Mouse (Mus musculus) heart, embryonic 14.5 days (tissue): ENCODE measurements at regions not wholly inside any gene's neighbourhood (a gene's known extent, or its start where the extent isn't known, plus 50 kb on each side); places are given as distances from the start of the nearest gene placed in this dataset.
"Not testable (repeated sequence)": the region's sequence is repeated elsewhere in the genome, so short reads cannot be mapped to it uniquely, and the experiment has no call there.

Source experiments
- ATAC-seq: fragments of 200-750 bp; cut with Nextera tagmentation; 2 replicates; pipeline ENCODE4 v1.8.0; 2017; ENCODE audit warnings: low read depth, moderate TSS enrichment; ENCODE audit not compliant: insufficient number of reproducible peaks, insufficient read depth, low FRiP score
- H3K27ac ChIP-seq, 2 experiments: fragments of 200-500 bp in 1 of 2; fragments of 300-500 bp in 1 of 2; sonication (generic) in 1 of 2; replicated peaks in 1 of 2; 2 replicates each; pipeline ENCODE4 v1.5.1; 2012 to 2014; ENCODE audit warnings: low read depth in 2 of 2, low read length in 2 of 2, control low read depth in 1 of 2, mild to moderate bottlenecking in 1 of 2, mixed read lengths in 1 of 2; ENCODE audit not compliant: control insufficient read depth in 1 of 2, insufficient read depth in 1 of 2
- H3K27me3 ChIP-seq: fragments of 300-500 bp; sonication (generic); 2 replicates; pipeline ENCODE4 v1.6.1; 2014; ENCODE audit warnings: mild to moderate bottlenecking, low read length, control low read depth; ENCODE audit not compliant: control insufficient read depth, insufficient read depth
- H3K36me3 ChIP-seq: fragments of 300-500 bp; sonication (generic); 2 replicates; pipeline ENCODE4 v1.6.1; 2014; ENCODE audit warnings: mild to moderate bottlenecking, control low read depth, low read length, mixed read lengths; ENCODE audit not compliant: control insufficient read depth, insufficient read depth
- H3K4me1 ChIP-seq, 2 experiments: fragments of 200-500 bp in 1 of 2; fragments of 300-500 bp in 1 of 2; sonication (generic) in 1 of 2; 2 replicates each; pipeline ENCODE4 v1.6.1; 2012 to 2014; ENCODE audit warnings: low read length in 2 of 2, control low read depth in 1 of 2, mixed read lengths in 1 of 2; ENCODE audit not compliant: control insufficient read depth in 2 of 2, insufficient read depth in 2 of 2
- H3K4me2 ChIP-seq: fragments of 300-500 bp; sonication (generic); 2 replicates; pipeline ENCODE4 v1.6.1; 2014; ENCODE audit warnings: mild to moderate bottlenecking, low read length
- H3K4me3 ChIP-seq, 2 experiments: fragments of 200-500 bp in 1 of 2; fragments of 300-500 bp in 1 of 2; sonication (generic) in 1 of 2; 2 replicates each; pipeline ENCODE4 v1.5.1; 2012 to 2014; ENCODE audit warnings: low read length in 2 of 2, mild to moderate bottlenecking in 2 of 2, control low read depth in 1 of 2, low read depth in 1 of 2, moderate library complexity in 1 of 2; ENCODE audit not compliant: control insufficient read depth in 1 of 2, insufficient read depth in 1 of 2
- H3K9ac ChIP-seq: fragments of 300-500 bp; sonication (generic); 2 replicates; pipeline ENCODE4 v1.6.1; 2014; ENCODE audit warnings: mild to moderate bottlenecking, low read length
- H3K9me3 ChIP-seq: fragments of 300-500 bp; sonication (generic); 2 replicates; pipeline ENCODE4 v1.6.1; 2016; ENCODE audit warnings: low read length, control low read depth; ENCODE audit not compliant: control insufficient read depth
- WGBS: fragments of 180-500 bp; shearing (Covaris S2); extraction: QIAGEN DNeasy Blood & Tissue Kit; methylation state at CpG from one replicate; pipeline ENCODE4 v1.1.7; 2014; 5-methylcytosine and 5-hydroxymethylcytosine counted together

DNA sequence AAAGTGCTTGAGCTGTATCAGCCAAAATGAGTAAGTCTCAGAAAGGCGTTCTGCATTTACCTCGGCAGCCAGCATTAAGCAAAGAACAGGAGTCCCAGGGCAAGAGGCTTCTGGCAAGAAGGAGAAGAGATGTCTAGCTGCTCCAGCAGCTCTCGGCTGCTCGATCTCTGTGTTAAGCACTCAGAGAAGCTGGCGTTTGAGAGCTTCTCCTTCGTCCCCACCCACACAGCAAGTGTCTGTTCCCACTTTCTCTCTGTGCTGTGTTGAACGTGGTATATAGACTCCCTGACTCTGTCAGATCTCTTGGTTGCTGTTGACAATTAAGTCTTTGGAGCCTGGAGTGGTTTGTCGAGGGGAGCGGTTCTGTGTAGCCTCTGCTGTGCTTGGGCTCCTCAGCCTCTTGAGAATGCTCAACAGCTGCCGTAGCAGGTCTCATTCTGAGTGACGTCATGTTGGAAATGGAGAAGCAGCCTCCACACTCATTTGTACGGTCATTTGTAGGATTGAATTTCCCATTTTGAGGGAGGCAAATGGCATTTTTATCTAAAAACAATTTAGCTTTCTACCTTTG is 140.3 kb upstream of the Fer start:
- no peak overlapping the region for H3K9ac ChIP-seq
- H3K4me3 ChIP-seq = no peak overlapping the region
- no peaks in the 10 kb centered on the region for H3K27me3 ChIP-seq
- ATAC-seq = no peak
- H3K27ac ChIP-seq = no peak overlapping the region
- WGBS = 60% methylated on average over 12 of the region's 12 CpGs
- no peaks in the 10 kb centered on the region for H3K4me1 ChIP-seq
- H3K36me3 ChIP-seq = no peaks in the 10 kb centered on the region
- no peak overlapping the region for H3K4me2 ChIP-seq
- no peaks in the 10 kb centered on the region for H3K9me3 ChIP-seq

DNA sequence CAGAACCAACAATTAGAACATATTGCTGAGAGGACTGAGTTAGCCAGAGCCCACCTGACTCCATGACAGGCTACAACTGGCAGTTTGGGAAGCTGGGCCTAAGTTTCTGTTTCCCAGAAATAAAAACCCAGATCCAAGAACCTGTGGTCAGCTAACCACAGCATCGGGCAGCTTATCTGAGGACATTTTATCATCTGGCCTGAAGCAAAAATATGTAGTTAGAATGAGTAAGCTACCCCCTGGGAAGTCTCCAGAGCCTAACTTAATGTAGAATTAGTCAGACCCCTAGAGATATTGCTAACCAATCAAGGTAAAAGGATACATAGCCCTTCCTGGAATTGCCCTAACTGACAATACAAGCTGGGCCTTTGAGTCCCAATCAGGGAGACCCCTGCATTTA is 124.7 kb upstream of the Fer start:
- Histone ChIP-seq H3K27me3 (no peaks in the 10 kb centered on the region), H3K36me3 (no peaks in the 10 kb centered on the region), H3K9ac (no peak overlapping the region), H3K4me2 (no peak overlapping the region), H3K4me1 (no peaks in the 10 kb centered on the region), H3K9me3 (peaks cover 9% of the 10 kb centered on the region; the same call in 1 of the 2 replicates), H3K4me3 (no peak overlapping the region), H3K27ac (no peak overlapping the region)
- ATAC-seq = no peak
- 72% methylated on average over 1 of the region's 1 CpGs for WGBS

DNA sequence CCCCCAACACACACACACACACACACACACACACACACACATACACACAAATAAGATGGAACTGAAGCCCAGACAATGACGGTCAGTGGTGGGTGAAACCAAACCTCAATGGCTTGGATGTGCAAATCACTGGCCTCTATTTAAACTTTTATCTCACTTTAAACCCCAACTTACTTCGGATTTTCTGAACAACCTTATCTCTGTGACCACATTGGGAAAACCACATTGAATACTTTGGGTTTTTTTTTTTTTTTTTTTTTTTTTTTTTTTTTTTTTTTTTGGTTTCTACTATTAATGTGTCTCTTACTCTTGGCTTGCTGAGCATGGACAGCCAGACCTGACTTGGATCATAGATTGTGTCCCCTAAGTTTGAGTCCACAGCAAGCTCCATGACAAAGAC is 123.2 kb upstream of the Fer start:
- WGBS = 57% methylated on average over 2 of the region's 2 CpGs
- peaks cover 9% of the 10 kb centered on the region; the same call in 1 of the 2 replicates for H3K9me3 ChIP-seq
- H3K9ac ChIP-seq = no peak overlapping the region
- ATAC-seq = no peak
- no peak overlapping the region for H3K4me2 ChIP-seq
- no peaks in the 10 kb centered on the region for H3K4me1 ChIP-seq
- H3K4me3 ChIP-seq = no peak overlapping the region
- no peaks in the 10 kb centered on the region for H3K36me3 ChIP-seq
- H3K27me3 ChIP-seq = no peaks in the 10 kb centered on the region
- no peak overlapping the region for H3K27ac ChIP-seq

DNA sequence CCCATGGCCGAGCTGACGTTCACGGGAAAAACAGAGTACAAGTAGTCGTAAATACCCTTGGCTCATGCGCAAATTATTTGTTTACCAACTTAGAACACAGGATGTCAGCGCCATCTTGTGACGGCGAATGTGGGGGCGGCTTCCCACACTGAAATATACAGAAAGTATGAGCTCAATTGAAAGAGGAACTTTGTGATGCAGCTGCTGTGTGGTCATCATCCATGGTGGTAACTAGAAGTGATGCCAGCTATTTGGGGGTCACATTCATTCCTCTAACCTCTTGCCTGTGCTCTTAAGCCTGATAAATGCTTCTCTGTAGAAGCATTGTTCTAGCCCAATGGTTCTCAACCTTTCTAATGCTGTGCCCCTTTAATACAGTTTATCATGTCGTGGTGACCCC is 113.6 kb upstream of the Fer start:
- not testable (repeated sequence) for H3K27ac ChIP-seq, H3K9me3 ChIP-seq, ATAC-seq, H3K27me3 ChIP-seq, H3K4me2 ChIP-seq, H3K36me3 ChIP-seq, H3K4me3 ChIP-seq, H3K4me1 ChIP-seq, H3K9ac ChIP-seq
- 90% methylated on average over 5 of the region's 10 CpGs for WGBS

DNA sequence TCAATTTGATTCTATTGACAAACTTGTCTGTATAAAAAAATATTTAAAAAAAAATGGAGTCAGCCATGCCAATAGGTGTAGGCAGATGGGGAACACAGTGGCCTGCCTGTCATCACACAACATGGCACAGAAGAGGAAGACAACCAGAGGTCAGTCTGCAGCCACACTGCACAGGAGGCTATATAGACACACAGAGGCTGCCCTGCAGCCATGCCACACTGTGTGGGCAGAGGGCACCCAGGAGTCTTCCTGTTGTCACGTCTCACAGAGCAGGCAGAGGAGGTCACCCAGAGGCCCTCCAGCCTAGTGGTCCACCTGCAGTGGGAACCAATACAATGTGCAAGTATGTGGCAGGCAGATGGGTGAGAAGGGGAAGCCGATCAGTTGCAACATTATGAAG is 108.5 kb upstream of the Fer start:
- no peak overlapping the region for H3K4me2 ChIP-seq
- no peak overlapping the region for H3K27ac ChIP-seq
- H3K36me3 ChIP-seq = no peaks in the 10 kb centered on the region
- ATAC-seq = no peak
- no peaks in the 10 kb centered on the region for H3K4me1 ChIP-seq
- H3K4me3 ChIP-seq = no peak overlapping the region
- 75% methylated on average over 2 of the region's 2 CpGs for WGBS
- H3K27me3 ChIP-seq = no peaks in the 10 kb centered on the region
- no peak overlapping the region for H3K9ac ChIP-seq
- no peaks in the 10 kb centered on the region for H3K9me3 ChIP-seq

DNA sequence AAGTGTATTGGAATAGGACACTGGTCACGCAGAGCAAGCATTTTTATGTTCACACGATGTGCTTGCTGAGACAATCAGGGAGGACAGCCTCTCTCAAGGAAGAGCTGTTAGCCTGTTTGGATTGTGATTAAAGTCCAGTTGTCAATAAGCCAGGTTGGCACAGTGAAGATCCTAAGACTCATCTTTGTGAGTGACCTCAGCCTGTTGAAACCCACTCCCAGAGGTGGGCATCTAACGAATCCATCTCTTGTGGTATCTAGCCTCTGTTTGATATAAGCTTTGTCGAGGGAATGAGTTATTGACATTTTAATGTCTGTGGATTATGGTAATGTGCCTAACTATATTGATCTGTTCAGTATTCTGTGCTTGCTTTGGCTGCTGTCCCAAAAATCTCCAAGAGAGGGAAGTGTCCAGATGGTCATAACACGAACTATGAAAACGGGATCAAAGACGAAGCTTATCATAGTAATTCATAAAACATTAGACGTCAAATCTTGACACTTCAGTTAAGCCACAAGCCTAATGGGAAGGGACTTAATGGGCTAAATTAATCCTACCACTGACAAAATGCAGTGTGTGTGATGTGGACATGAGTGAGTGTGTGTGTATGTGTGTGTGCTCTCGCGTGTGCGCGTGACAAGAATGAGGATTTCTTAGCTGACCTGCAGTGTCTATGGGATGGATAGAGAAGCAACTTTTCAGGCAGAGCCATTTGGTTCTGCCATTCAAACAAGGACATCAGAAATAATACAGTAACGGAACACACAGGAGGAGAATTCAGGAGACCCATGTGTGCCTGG is 104.8 kb upstream of the Fer start:
- H3K36me3 ChIP-seq = no peaks in the 10 kb centered on the region
- H3K4me3 ChIP-seq = no peak overlapping the region
- H3K9me3 ChIP-seq = peaks cover 6% of the 10 kb centered on the region; the same call in 1 of the 2 replicates
- no peak overlapping the region for H3K27ac ChIP-seq
- no peak overlapping the region for H3K9ac ChIP-seq
- no peaks in the 10 kb centered on the region for H3K4me1 ChIP-seq
- H3K27me3 ChIP-seq = no peaks in the 10 kb centered on the region
- 87% methylated on average over 13 of the region's 13 CpGs for WGBS
- no peak overlapping the region for H3K4me2 ChIP-seq
- ATAC-seq = no peak

DNA sequence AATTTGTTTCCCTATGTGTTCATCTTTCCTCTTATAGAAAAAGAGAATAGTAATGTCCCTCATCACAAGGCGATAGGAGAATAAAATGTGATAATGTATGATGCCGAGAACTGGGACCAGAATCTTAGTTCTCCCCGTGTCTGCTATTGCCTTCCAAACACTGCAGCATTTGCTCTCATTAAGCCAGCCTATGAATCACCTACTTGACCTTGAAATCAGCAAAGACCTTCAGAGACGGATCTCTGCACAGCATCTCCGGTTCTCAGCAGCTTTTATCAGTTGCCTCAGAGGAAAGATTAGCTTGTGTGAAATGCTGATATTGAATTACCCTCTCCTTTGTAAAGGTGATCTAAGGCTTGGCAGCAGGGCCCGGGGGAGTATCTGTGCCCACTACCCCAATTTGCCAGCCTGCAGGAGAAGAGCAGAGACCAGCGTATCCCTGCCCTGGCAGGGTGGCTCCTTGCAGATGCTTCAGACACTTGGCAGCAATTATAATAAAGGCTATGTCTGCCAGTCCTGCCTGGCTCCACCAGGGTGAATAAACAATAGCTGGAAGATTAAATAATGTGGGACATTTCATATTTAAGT is 104.0 kb upstream of the Fer start:
- H3K4me1 ChIP-seq = no peaks in the 10 kb centered on the region
- H3K36me3 ChIP-seq = no peaks in the 10 kb centered on the region
- peaks cover 6% of the 10 kb centered on the region; the same call in 1 of the 2 replicates for H3K9me3 ChIP-seq
- no peak overlapping the region for H3K27ac ChIP-seq
- H3K9ac ChIP-seq = no peak overlapping the region
- WGBS = 43% methylated on average over 7 of the region's 7 CpGs
- H3K27me3 ChIP-seq = no peaks in the 10 kb centered on the region
- H3K4me2 ChIP-seq = no peak overlapping the region
- ATAC-seq = no peak
- H3K4me3 ChIP-seq = no peak overlapping the region
